In the genomic region with DNA sequence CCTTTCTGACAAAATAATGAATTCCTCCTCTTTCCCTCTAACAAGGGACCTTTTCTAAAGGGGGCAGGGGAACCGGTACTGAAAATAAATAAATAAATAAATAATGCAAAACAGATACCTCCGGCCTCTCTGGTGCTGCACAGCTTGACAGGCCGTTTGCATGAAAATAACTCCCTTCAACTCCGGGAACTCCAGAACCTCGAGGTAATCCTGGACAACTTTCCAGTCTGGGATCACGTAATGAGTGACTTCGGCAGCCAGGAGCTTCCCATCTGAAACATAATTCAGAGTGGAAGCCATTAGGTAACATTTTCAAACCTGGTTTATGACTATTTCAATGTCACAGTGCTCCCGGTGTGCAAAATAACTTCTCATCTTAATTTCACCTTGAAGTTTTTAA, we compare ENCODE assay signal across 9 mouse cellular contexts. TPM values are rescaled to one million over a fixed set of nuclear protein-coding genes. Genes with fewer than 3 reads are reported as not detected.
A peak's percentile ranks its signal among the peaks of the same experiment; 100 is the strongest.
DNase-seq lines count a peak whose midpoint lies in the region; ATAC-seq lines count a peak whose summit lies in the region.
"Had no signal": no experiment of that assay in that cellular context is flagged by ENCODE, and none has a peak within 500 bp of the region (broad histone marks: within the 10 kb centered on the region; RNA-seq: fewer than 3 reads in every experiment).

No protein-coding gene starts in this region.

- peak overlapping the region; percentile 68 for H3K4me3 ChIP-seq in heart, embryonic 15.5 days
- H3K4me3 ChIP-seq in limb, embryonic 15.5 days: 0 out of 2 replicates have a peak overlapping the region, but pooled peaks have one; percentile 74

- no peaks in the 10 kb centered on the region for H3K9me3 ChIP-seq in heart, embryonic 15.5 days (replicated peaks)
- H3K9me3 ChIP-seq in limb, embryonic 15.5 days: no peaks in the 10 kb centered on the region

- 0 out of 2 replicates have a peak overlapping the region, but pooled peaks have one; percentile 96 for H3K9ac ChIP-seq in heart, embryonic 15.5 days
- H3K9ac ChIP-seq in limb, embryonic 15.5 days: no peak overlapping the region

- H3K4me2 ChIP-seq in heart, embryonic 15.5 days: peak overlapping the region; percentile 75
- peak overlapping the region; percentile 77 for H3K4me2 ChIP-seq in limb, embryonic 15.5 days

- DNase-seq in embryo, embryonic 10.5 days (ENCODE audit: low spot score): peak; percentile 32
- no peak for DNase-seq in embryo, embryonic 10 days (ENCODE audit: low spot score)
- peak; percentile 6 for DNase-seq in A20 (ENCODE audit: low read depth, low spot score)
- DNase-seq in left cerebral cortex, postnatal 36 days (ENCODE audit: low spot score in 2 of 2): no peak
- no peak for DNase-seq in cerebellum, postnatal 10 days
- DNase-seq in right cerebral cortex, postnatal 4 days: no peak
- DNase-seq: right cerebral cortex, postnatal 14 days had no signal

- peaks cover 6% of the 10 kb centered on the region; the same call in 1 of the 2 replicates for H3K36me3 ChIP-seq in heart, embryonic 15.5 days
- H3K36me3 ChIP-seq in limb, embryonic 15.5 days: peaks cover 22% of the 10 kb centered on the region

- H3K4me1 ChIP-seq in heart, embryonic 15.5 days (replicated peaks): peaks cover 11% of the 10 kb centered on the region
- H3K4me1 ChIP-seq in limb, embryonic 15.5 days: peaks cover 19% of the 10 kb centered on the region

- intact Hi-C loops in left cerebral cortex, postnatal 36 days (cut with DNase I): no loop called here

- peak overlapping the region; percentile 98 for H3K27ac ChIP-seq in heart, embryonic 15.5 days
- no peak overlapping the region for H3K27ac ChIP-seq in limb, embryonic 15.5 days

- 45% methylated on average over 8 of the region's 8 CpGs for WGBS in heart, embryonic 15.5 days
- WGBS in limb, embryonic 15.5 days: 11% methylated on average over 8 of the region's 8 CpGs

- no peaks in the 10 kb centered on the region for H3K27me3 ChIP-seq in heart, embryonic 15.5 days
- H3K27me3 ChIP-seq in limb, embryonic 15.5 days: no peaks in the 10 kb centered on the region

- no peak for ATAC-seq in heart, embryonic 15.5 days (replicated peaks; ENCODE audit: insufficient number of reproducible peaks, insufficient read depth, low FRiP score, low read depth)
- no peak for ATAC-seq in limb, embryonic 15.5 days (ENCODE audit: insufficient number of reproducible peaks, low FRiP score, low TSS enrichment, low read depth)

RNA-seq across cellular contexts. Expression of gene Dis3l, which starts 1.7 kb away (rescaled TPM):
- 17.3 and 18.5 TPM in 2 replicates for polyA plus RNA-seq in heart, embryonic 15.5 days (2015; fragmentation: Nextera tagmentation; extraction: Ambion mirVana)
- 16.9 and 19.3 TPM in 2 replicates for polyA plus RNA-seq in limb, embryonic 15.5 days (2015; fragmentation: Nextera tagmentation; extraction: Ambion mirVana)
- 10 to 100 TPM; 25.6 to 32.1 TPM for total RNA-seq in left cerebral cortex, postnatal 36 days (2021)

RNA-seq across cellular contexts. Expression of gene Megf11, which starts 46.1 kb away (rescaled TPM):
- polyA plus RNA-seq in heart, embryonic 15.5 days (2015; fragmentation: Nextera tagmentation; extraction: Ambion mirVana): 0.63 and 0.72 TPM in 2 replicates
- polyA plus RNA-seq in limb, embryonic 15.5 days (2015; fragmentation: Nextera tagmentation; extraction: Ambion mirVana): 0.83 and 1.3 TPM in 2 replicates
- total RNA-seq in left cerebral cortex, postnatal 36 days (2021): 10 to 100 TPM; 12.6 to 14.6 TPM

RNA-seq across cellular contexts. Expression of gene Tipin, which starts 58.0 kb away (rescaled TPM):
- polyA plus RNA-seq in heart, embryonic 15.5 days (2015; fragmentation: Nextera tagmentation; extraction: Ambion mirVana): 98.0 and 113 TPM in 2 replicates
- polyA plus RNA-seq in limb, embryonic 15.5 days (2015; fragmentation: Nextera tagmentation; extraction: Ambion mirVana): 164 and 174 TPM in 2 replicates
- 10 to 100 TPM; 16.8 to 27.1 TPM for total RNA-seq in left cerebral cortex, postnatal 36 days (2021)

Comparison
In these comparisons a context has a peak if more than half of its experiments do, and no peak if none do; other contexts are left out.
1. DNase-seq: peak in embryo, embryonic 10.5 days (single experiment) and A20 (single experiment); none in embryo, embryonic 10 days (single experiment), left cerebral cortex, postnatal 36 days (0 of 2), cerebellum, postnatal 10 days (0 of 2) and right cerebral cortex, postnatal 4 days (single experiment).